Mouse (Mus musculus): ENCODE results near the gene Arhgef18.
A peak's percentile ranks its signal among the peaks of the same experiment; 100 is the strongest.

Gene Arhgef18

GRCm38 (mm10) chr8:3392771-3393710, at the start of gene Arhgef18:
Arhgef18 (plus strand) TSS chr8:3393006.
- DNase-seq = peak; percentile 79 to 85

DNA sequence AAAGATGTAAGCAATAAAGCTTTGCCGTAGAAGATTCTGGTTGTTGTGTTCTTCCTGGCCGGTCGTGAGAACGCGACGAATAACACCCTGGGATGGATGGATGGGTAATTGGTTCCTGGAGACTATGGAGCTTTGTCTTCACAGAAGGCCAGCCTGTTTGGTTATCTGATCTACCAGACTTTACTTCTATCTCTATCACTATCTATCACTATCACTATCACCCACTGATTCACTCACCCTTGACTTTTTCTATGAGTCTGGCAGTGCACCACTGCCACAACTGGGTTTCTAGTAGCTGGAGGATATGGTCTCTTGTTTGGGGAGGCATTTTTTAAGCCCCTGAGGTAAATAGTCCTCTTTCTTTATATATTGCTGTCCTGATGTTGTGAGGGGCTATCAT, 47.5 kb upstream of the Arhgef18 start:
- DNase-seq = no peak

GRCm38 (mm10) chr8:3346691-3347413, 46.0 kb upstream of the Arhgef18 start:
- DNase-seq = no peak

DNA sequence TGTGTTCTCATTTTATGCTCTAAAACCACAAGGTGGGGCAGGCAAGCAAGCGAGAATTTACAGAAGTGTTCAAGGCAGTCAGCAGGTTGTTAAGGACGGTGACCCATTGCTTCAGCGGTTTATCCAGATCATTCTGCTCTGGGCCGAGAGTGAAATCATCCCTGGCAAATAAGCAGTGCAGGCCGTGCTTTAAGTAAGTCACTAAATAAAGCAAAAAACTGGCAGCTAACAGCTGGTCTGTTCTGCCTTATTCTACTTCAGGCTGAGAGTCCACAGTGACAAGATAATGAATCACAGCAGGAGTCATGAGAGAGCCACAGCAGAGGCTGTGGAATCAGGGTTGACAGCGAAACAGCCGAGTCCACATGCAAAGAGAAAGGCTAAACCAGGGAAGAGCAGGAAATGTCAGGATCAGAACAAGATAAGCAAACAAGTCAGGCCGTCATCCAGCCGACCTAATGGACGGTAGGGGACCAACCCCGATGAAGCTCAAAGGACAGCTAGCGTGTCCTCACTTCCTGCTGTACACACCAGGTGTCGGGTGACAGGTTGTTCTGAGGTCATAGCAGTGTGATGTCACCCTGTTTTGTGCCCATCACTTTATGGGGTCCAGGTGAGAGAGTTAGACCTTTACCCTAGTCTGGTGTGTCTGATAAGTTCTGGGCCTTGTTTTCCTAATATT, 44.5 kb upstream of the Arhgef18 start:
- no peak for DNase-seq

- DNase-seq = no peak
These were observed 42.1 kb upstream of the Arhgef18 start for GRCm38 (mm10) chr8:3350747-3351146.

- DNase-seq = no peak
These were observed 40.1 kb upstream of the Arhgef18 start for GRCm38 (mm10) chr8:3352715-3353114.

DNA sequence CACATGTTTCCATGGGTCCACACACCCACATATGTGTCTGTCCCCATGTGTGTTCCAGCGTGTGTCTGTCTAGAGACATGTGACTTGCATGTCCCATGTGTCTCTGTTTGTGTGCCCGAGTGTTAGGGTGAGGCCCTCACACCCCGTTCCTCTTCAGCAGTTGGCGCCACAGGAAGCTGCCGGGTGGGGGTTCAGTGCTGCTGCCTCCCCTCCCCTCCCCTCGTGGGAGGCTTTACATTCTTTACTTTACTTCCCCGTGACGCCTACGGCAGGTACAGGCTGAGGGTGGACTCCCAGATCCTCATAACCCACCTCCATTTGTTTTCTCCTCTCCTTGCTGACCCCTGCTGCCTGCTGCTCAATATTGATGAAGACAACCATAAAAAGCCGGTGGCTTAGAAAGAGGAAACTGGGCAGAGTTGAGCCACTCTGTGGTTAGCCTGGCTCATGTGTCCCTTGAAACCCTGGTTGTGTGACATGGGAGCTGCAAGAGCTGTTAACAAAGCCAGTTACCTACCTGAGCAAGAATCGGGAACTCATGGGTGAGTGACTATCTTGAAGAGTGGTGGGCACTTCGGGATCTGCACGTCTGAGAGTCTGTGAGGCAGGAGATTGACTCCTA, 39.5 kb upstream of the Arhgef18 start, which contains the start of gene A430078G23Rik:
A430078G23Rik (plus strand) TSS at position 227 of the 622 bp plus-strand sequence.
- no peak for DNase-seq

- no peak for DNase-seq
These were observed 38.9 kb upstream of the Arhgef18 start for GRCm38 (mm10) chr8:3353811-3354442.

GRCm38 (mm10) chr8:3354443-3354812, 38.4 kb upstream of the Arhgef18 start:
- DNase-seq = no peak

GRCm38 (mm10) chr8:3355586-3355985, 37.2 kb upstream of the Arhgef18 start:
- DNase-seq = no peak

DNA sequence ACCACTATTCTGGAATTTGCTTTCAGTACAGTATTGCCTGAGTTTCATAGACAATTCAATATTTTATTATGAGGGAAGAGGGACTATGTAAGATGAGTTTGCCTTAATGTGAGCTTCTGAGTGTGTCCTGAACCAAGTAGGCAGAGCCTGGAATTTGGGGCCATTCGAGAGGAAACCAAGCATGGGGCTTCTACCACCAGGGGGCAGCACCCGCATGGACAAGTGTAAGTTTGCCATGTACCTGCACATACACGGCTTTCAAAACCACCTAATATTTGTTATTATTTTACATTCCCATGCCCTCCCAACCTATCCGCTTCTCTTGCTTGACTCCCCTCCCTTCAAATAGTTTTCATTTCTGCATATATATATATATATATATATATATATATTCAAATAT, 34.7 kb upstream of the Arhgef18 start:
- peak; percentile 92 to 97 for DNase-seq

GRCm38 (mm10) chr8:3367086-3367485, 25.7 kb upstream of the Arhgef18 start:
- DNase-seq = peak; percentile 61 to 75

GRCm38 (mm10) chr8:3368091-3368490, 24.7 kb upstream of the Arhgef18 start:
- DNase-seq = no peak

DNA sequence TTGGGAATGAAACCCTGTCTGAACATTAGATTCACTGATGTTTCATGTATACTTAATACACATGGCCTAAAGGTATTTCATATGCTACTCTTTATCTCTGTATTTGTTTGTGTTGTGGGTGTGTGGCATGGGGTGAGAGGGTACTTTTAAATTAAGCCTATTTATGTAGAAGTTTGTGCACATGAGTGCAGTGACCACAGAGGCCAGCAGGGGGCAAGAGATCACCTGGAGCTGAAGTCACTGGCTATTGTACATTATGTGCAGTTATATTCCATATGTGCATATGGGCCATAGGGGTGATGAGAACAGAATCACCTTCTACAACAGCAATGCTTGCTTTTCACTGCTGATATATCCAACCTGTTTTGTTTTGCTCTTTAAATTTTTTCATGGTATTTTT, 17.1 kb upstream of the Arhgef18 start:
- no peak for DNase-seq

GRCm38 (mm10) chr8:3376641-3377274, 16.0 kb upstream of the Arhgef18 start:
- peak; percentile 13 to 22 for DNase-seq

DNA sequence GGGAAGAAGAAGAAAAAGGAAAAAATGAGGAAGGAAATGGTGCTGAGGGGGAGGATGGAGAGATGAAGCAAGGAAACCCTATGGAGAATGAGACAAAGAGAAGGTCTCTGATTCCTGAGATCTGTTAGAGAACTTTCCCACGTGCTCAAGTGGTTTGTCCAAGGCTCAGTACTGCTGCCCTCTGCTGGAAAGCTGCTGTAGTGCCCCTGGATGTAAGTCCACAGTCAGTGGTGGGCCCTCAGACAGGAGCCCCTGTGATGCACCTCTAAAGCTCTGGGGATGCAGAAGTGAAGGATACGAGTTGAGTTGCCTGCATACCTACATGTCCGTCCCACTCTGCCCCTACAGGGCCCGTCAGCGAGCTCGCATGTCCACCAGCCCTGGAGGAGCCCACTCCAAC, 5.5 kb upstream of the Arhgef18 start:
- peak; percentile 78 to 84 for DNase-seq

DNA sequence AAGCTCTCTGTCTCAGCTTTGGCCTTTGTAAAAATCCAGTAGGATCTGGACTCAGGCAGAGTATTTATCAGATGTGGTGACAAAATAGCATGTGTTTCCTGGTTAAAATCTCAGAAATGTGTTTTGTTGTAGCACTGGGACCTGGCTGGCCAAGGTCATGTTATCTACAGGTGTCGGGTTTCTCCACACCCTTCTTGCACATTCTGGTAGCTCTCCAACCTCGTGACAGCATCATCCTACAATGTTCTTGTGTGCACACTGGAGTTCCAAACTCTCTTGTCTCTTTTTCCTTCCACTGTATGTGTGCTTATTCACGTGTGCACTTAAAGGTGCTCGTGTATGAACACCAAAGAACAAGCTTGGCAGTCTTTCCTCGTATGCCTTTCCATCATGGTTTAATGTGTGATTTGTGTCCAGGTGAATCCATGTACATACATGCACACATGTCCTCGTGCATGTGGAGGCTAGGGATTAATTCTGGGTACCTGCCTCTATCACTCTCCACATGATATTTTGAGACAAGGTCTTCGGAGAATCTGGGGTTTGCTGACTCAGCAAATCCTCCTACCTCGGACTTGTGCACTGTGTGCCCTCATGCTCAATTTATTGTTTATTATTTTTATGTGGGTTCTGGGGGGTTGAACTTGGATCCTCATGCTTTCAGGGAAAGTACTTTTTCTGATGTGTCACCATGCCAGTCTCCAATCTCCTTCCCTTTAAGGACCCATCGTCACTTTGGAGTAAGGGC, 4.0 kb upstream of the Arhgef18 start:
- DNase-seq = no peak

GRCm38 (mm10) chr8:3389506-3389905, 3.3 kb upstream of the Arhgef18 start:
- no peak for DNase-seq

GRCm38 (mm10) chr8:3392293-3392692, 513 bp upstream of the Arhgef18 start:
- no peak for DNase-seq

GRCm38 (mm10) chr8:3394600-3394999, 1.8 kb downstream of the Arhgef18 start:
- DNase-seq = no peak

GRCm38 (mm10) chr8:3395246-3395645, 2.4 kb downstream of the Arhgef18 start:
- DNase-seq = no peak
